ENCODE assay signal across 7 mouse cellular contexts in genomic region chr7:99858813-99859585, GRCm38 (mm10). TPM values are rescaled to one million over a fixed set of nuclear protein-coding genes. Genes with fewer than 3 reads are reported as not detected.
A peak's percentile ranks its signal among the peaks of the same experiment; 100 is the strongest.
DNase-seq lines count a peak whose midpoint lies in the region; ATAC-seq lines count a peak whose summit lies in the region.

Xrra1 (plus strand) TSS chr7:99859116.

- peak within 1 kb of the TSS; percentile 66 for H3K4me2 ChIP-seq in intestine, embryonic 16.5 days (ENCODE audit: low read depth, low read length)
- peak within 1 kb of the TSS; percentile 72 for H3K4me2 ChIP-seq in midbrain, embryonic 11.5 days

- H3K36me3 ChIP-seq in intestine, embryonic 16.5 days (ENCODE audit: control insufficient read depth, insufficient read depth, low read length), result 0 out of 2 replicates have a peak, but pooled peaks cover 4% of the 10 kb centered on the region
- H3K36me3 ChIP-seq in midbrain, embryonic 11.5 days (ENCODE audit: control insufficient read depth, insufficient read depth, low read length), result peaks cover 2% of the 10 kb centered on the region; the same call in 1 of the 2 replicates

- H3K27me3 ChIP-seq in intestine, embryonic 16.5 days (replicated peaks; ENCODE audit: control insufficient read depth, insufficient read depth, low read length), result no peaks in the 10 kb centered on the region
- no peaks in the 10 kb centered on the region for H3K27me3 ChIP-seq in midbrain, embryonic 11.5 days (ENCODE audit: control insufficient read depth, insufficient read depth, low read length)

- ATAC-seq in intestine, embryonic 16.5 days, result peak; percentile 99
- ATAC-seq in midbrain, embryonic 11.5 days (ENCODE audit: low FRiP score), result peak; percentile 100

- H3K27ac ChIP-seq in intestine, embryonic 16.5 days (ENCODE audit: low read length), result peak within 1 kb of the TSS; percentile 24; the same call in 1 of the 2 replicates
- H3K27ac ChIP-seq in midbrain, embryonic 11.5 days (ENCODE audit: low read depth, low read length), result peak within 1 kb of the TSS; percentile 32; the same call in 1 of the 2 replicates

- H3K9me3 ChIP-seq in intestine, embryonic 16.5 days (ENCODE audit: control insufficient read depth, low read length), result no peaks in the 10 kb centered on the region
- H3K9me3 ChIP-seq in midbrain, embryonic 11.5 days (ENCODE audit: control insufficient read depth, low read length), result no peaks in the 10 kb centered on the region

- H3K4me3 ChIP-seq in intestine, embryonic 16.5 days (ENCODE audit: low read length), result peak within 1 kb of the TSS; percentile 76
- peak within 1 kb of the TSS; percentile 79 for H3K4me3 ChIP-seq in midbrain, embryonic 11.5 days (ENCODE audit: low read depth, low read length)

- under 1% methylated on average over 42 of the region's 42 CpGs for WGBS in intestine, embryonic 16.5 days
- WGBS in midbrain, embryonic 11.5 days, result under 1% methylated on average over 42 of the region's 42 CpGs

- peak; percentile 98 for DNase-seq in adrenal gland, adult 8-10 months
- DNase-seq in embryo, embryonic 9.5 days (ENCODE audit: extremely low spot score), result peak; percentile 93
- peak; percentile 79 to 95 for DNase-seq in gastrocnemius, postnatal 4 days (ENCODE audit: low spot score in 2 of 2)
- peak; percentile 97 to 98 for DNase-seq in left cerebral cortex, postnatal 36 days (ENCODE audit: low spot score in 2 of 2)
- DNase-seq in midbrain, embryonic 11.5 days (ENCODE audit: low spot score, missing footprints), result peak; percentile 99
- DNase-seq in skeletal muscle tissue, adult 2 months (ENCODE audit: low read depth, low spot score), result peak; percentile 97

- intact Hi-C loops in left cerebral cortex, postnatal 36 days (cut with DNase I), result no loop called here

- H3K4me1 ChIP-seq in intestine, embryonic 16.5 days (ENCODE audit: control insufficient read depth, insufficient read depth, low read length), result peaks cover 14% of the 10 kb centered on the region
- H3K4me1 ChIP-seq in midbrain, embryonic 11.5 days (ENCODE audit: control insufficient read depth, insufficient read depth, low read length), result peaks cover 18% of the 10 kb centered on the region

- H3K9ac ChIP-seq in intestine, embryonic 16.5 days (ENCODE audit: low read depth, low read length), result peak within 1 kb of the TSS; percentile 92
- H3K9ac ChIP-seq in midbrain, embryonic 11.5 days (ENCODE audit: low read length), result peak within 1 kb of the TSS; percentile 96

RNA-seq across cellular contexts. Expression of gene Xrra1, which starts in this region (rescaled TPM):
- total RNA-seq in adrenal gland, adult 8-10 months (2022), result 1 to 10 TPM in 2 of 4 experiments, under 1 TPM in 2; 0.35 to 4.6 (median 2.3) TPM
- total RNA-seq in gastrocnemius, postnatal 4 days (2021), result 1 to 10 TPM; 2.1 to 2.4 TPM
- polyA plus RNA-seq in intestine, embryonic 16.5 days (2015; fragmentation: Nextera tagmentation; extraction: Ambion mirVana), result 0.11 and 0.12 TPM in 2 replicates
- total RNA-seq in left cerebral cortex, postnatal 36 days (2021), result 1 to 10 TPM; 1.1 to 1.6 TPM
- polyA plus RNA-seq in midbrain, embryonic 11.5 days (2014; fragmentation: Nextera tagmentation; extraction: Ambion mirVana), result 0.29 and 0.44 TPM in 2 replicates

Comparison
In these comparisons a context has a peak if more than half of its experiments do, and no peak if none do; other contexts are left out.
1. Peak in every context shown above with its lines: DNase-seq, ATAC-seq, H3K4me3 ChIP-seq and H3K27ac ChIP-seq.
2. Peak in ATAC-seq, H3K4me3 ChIP-seq, H3K27ac ChIP-seq, H3K9ac ChIP-seq and H3K4me2 ChIP-seq in intestine, embryonic 16.5 days; RNA of the gene not detected or under 1 TPM.
3. Peak in DNase-seq, ATAC-seq, H3K4me3 ChIP-seq, H3K27ac ChIP-seq, H3K9ac ChIP-seq and H3K4me2 ChIP-seq in midbrain, embryonic 11.5 days; RNA of the gene not detected or under 1 TPM.